Mouse (Mus musculus) MEL (cell line): ENCODE results near the gene Gm4131.

Source experiments
- BHLHE40 ChIP-seq: IDR thresholded peaks from 2 replicates; pipeline ENCODE4 v1.6.1; 2012; ENCODE audit warnings: low read depth, mild to moderate bottlenecking, inconsistent platforms, low read length, improper control_type of control experiment, borderline replicate concordance
- CTCF ChIP-seq, 3 experiments: IDR thresholded peaks in 2 of 3; conservative IDR thresholded peaks in 1 of 3; 2 replicates each; pipeline ENCODE4 v1.5.1; 2011 to 2012; ENCODE audit warnings: low read length in 3 of 3, low read depth in 2 of 3, mild to moderate bottlenecking in 2 of 3, improper control_type of control experiment in 1 of 3, inconsistent platforms in 1 of 3, mixed read lengths in 1 of 3, moderate library complexity in 1 of 3; ENCODE audit not compliant: control insufficient read depth in 1 of 3, insufficient read depth in 1 of 3, poor library complexity in 1 of 3, severe bottlenecking in 1 of 3
- EP300 ChIP-seq, 2 experiments: IDR thresholded peaks; 2 replicates each; pipeline ENCODE4 v1.6.1; 2011; ENCODE audit warnings: improper control_type of control experiment in 2 of 2, low read length in 2 of 2, low read depth in 1 of 2, mild to moderate bottlenecking in 1 of 2
- GABPA ChIP-seq: IDR thresholded peaks from 2 replicates; pipeline ENCODE4 v1.6.1; 2012; ENCODE audit warnings: low read depth, mild to moderate bottlenecking, inconsistent platforms, low read length, improper control_type of control experiment, moderate library complexity
- HCFC1 ChIP-seq: IDR thresholded peaks from 2 replicates; pipeline ENCODE4 v1.6.1; 2012; ENCODE audit warnings: low read depth, mild to moderate bottlenecking, inconsistent platforms, low read length, improper control_type of control experiment, moderate library complexity
- MXI1 ChIP-seq: IDR thresholded peaks from 2 replicates; pipeline ENCODE4 v1.6.1; 2011; ENCODE audit warnings: mild to moderate bottlenecking, low read depth, low read length, improper control_type of control experiment
- POLR2A ChIP-seq, 2 experiments: IDR thresholded peaks; 2 replicates each; pipeline ENCODE4 v1.6.1; 2011 to 2012; ENCODE audit warnings: low read length in 2 of 2, mild to moderate bottlenecking in 2 of 2, control low read depth in 1 of 2, improper control_type of control experiment in 1 of 2, low read depth in 1 of 2, moderate library complexity in 1 of 2; ENCODE audit not compliant: control insufficient read depth in 1 of 2, insufficient read depth in 1 of 2, poor library complexity in 1 of 2
- RCOR1 ChIP-seq: IDR thresholded peaks from 2 replicates; pipeline ENCODE4 v1.6.1; 2012; ENCODE audit warnings: low read depth, mild to moderate bottlenecking, inconsistent platforms, low read length, improper control_type of control experiment
- TCF12 ChIP-seq: IDR thresholded peaks from 2 replicates; pipeline ENCODE4 v1.6.1; 2014; ENCODE audit warnings: low read depth, mild to moderate bottlenecking, inconsistent platforms, low read length, improper control_type of control experiment, moderate library complexity
- USF1 ChIP-seq: IDR thresholded peaks from 2 replicates; pipeline ENCODE4 v1.6.1; 2014; ENCODE audit warnings: low read depth, mild to moderate bottlenecking, inconsistent platforms, low read length, improper control_type of control experiment, moderate library complexity

- TF ChIP-seq CTCF (IDR thresholded peaks at IDR 0.05 in 2 of 3, conservative IDR thresholded peaks at IDR 0.05 in 1 of 3; ENCODE audit: control insufficient read depth in 1 of 3, insufficient read depth in 1 of 3, low read depth in 2 of 3, low read length in 3 of 3, poor library complexity in 1 of 3, severe bottlenecking in 1 of 3) (no peak), BHLHE40 (no peak), POLR2A (IDR thresholded peaks at IDR 0.05; ENCODE audit: control insufficient read depth in 1 of 2, insufficient read depth in 1 of 2, low read depth in 1 of 2, low read length in 2 of 2, poor library complexity in 1 of 2) (no peak), MXI1 (no peak), GABPA (no peak), USF1 (no peak), RCOR1 (no peak), TCF12 (no peak), EP300 (IDR thresholded peaks at IDR 0.05; ENCODE audit: low read depth in 1 of 2, low read length in 2 of 2) (no peak), HCFC1 (no peak)
These were observed 122.8 kb downstream of the Gm4131 start for GRCm38 (mm10) chr14:62443840-62444430.
